Mouse (Mus musculus) limb, embryonic 15.5 days (tissue): ENCODE measurements at regions not wholly inside any gene's neighbourhood (a gene's known extent, or its start where the extent isn't known, plus 50 kb on each side); places are given as distances from the start of the nearest gene placed in this dataset.

ENCODE experiments used
- ATAC-seq: fragments of 200-750 bp; cut with Nextera tagmentation; 2 replicates; pipeline ENCODE4 v1.8.0; 2017; ENCODE audit warnings: low read depth, moderate TSS enrichment; ENCODE audit not compliant: insufficient number of reproducible peaks, low FRiP score, low TSS enrichment
- H3K27ac ChIP-seq: fragments of 300-500 bp; sonication (generic); 2 replicates; pipeline ENCODE4 v1.5.1; 2015; ENCODE audit warnings: moderate library complexity, mild to moderate bottlenecking, inconsistent platforms
- H3K27me3 ChIP-seq: fragments of 300-500 bp; sonication (generic); 2 replicates; pipeline ENCODE4 v1.6.1; 2015; ENCODE audit warnings: inconsistent platforms
- H3K36me3 ChIP-seq: fragments of 300-500 bp; sonication (generic); 2 replicates; pipeline ENCODE4 v1.6.1; 2015; ENCODE audit warnings: inconsistent platforms
- H3K4me1 ChIP-seq: fragments of 300-500 bp; sonication (generic); 2 replicates; pipeline ENCODE4 v1.6.1; 2015; ENCODE audit warnings: inconsistent platforms
- H3K4me2 ChIP-seq: fragments of 300-500 bp; sonication (generic); 2 replicates; pipeline ENCODE4 v1.6.1; 2015; ENCODE audit warnings: mild to moderate bottlenecking, inconsistent platforms
- H3K4me3 ChIP-seq: fragments of 300-500 bp; sonication (generic); 2 replicates; pipeline ENCODE4 v1.5.1; 2015; ENCODE audit warnings: mild to moderate bottlenecking, inconsistent platforms
- H3K9ac ChIP-seq: fragments of 300-500 bp; sonication (generic); 2 replicates; pipeline ENCODE4 v1.6.1; 2015; ENCODE audit warnings: inconsistent platforms
- H3K9me3 ChIP-seq: fragments of 300-500 bp; sonication (generic); 2 replicates; pipeline ENCODE4 v1.6.1; 2016; ENCODE audit warnings: inconsistent platforms
- WGBS: fragments of 180-500 bp; shearing (Covaris S2); methylation state at CpG from one replicate; pipeline ENCODE4 v1.1.7; 2015; 5-methylcytosine and 5-hydroxymethylcytosine counted together

- 89% methylated on average over 2 of the region's 2 CpGs for WGBS
- Histone ChIP-seq H3K27me3 (no peaks in the 10 kb centered on the region), H3K4me2 (no peak overlapping the region), H3K36me3 (no peaks in the 10 kb centered on the region), H3K27ac (no peak overlapping the region), H3K4me3 (no peak overlapping the region), H3K4me1 (peaks cover under 1% of the 10 kb centered on the region; the same call in 1 of the 2 replicates), H3K9me3 (no peaks in the 10 kb centered on the region), H3K9ac (no peak overlapping the region)
- no peak for ATAC-seq
These were observed 117.9 kb upstream of the Tll1 start for GRCm38 (mm10) chr8:64323985-64324384.

DNA sequence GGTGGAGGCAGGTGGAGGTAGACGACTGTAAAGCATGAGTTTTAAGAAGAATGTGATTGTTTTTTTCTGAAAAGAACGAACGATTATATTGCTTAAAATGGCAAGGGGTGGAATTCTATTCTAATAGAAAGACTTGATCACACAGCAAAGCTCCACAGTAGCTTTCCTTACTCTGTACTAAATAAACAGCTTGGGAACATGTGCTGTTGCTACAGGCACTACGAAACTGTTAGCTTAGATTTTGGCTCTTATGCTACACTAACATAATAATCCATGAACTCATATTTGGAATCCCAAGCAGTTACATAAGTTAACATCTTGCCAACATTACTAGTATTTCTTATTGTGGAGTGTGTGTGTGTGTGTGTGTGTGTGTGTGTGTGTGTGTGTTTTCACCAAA, 114.3 kb upstream of the Tll1 start:
- ATAC-seq = no peak
- Histone ChIP-seq H3K4me1 (peaks cover 6% of the 10 kb centered on the region; the same call in 1 of the 2 replicates), H3K9me3 (no peaks in the 10 kb centered on the region), H3K36me3 (no peaks in the 10 kb centered on the region), H3K9ac (no peak overlapping the region), H3K4me2 (no peak overlapping the region), H3K4me3 (no peak overlapping the region), H3K27me3 (no peaks in the 10 kb centered on the region), H3K27ac (no peak overlapping the region)
- 66% methylated on average over 4 of the region's 4 CpGs for WGBS

GRCm38 (mm10) chr8:64319220-64319820, 113.2 kb upstream of the Tll1 start:
- Histone ChIP-seq H3K9me3 (0 out of 2 replicates have a peak, but pooled peaks cover under 1% of the 10 kb centered on the region), H3K27ac (no peak overlapping the region), H3K27me3 (no peaks in the 10 kb centered on the region), H3K9ac (no peak overlapping the region), H3K4me1 (peaks cover 6% of the 10 kb centered on the region; the same call in 1 of the 2 replicates), H3K4me3 (no peak overlapping the region), H3K4me2 (no peak overlapping the region), H3K36me3 (no peaks in the 10 kb centered on the region)
- WGBS = 58% methylated on average over 6 of the region's 6 CpGs
- ATAC-seq = no peak

DNA sequence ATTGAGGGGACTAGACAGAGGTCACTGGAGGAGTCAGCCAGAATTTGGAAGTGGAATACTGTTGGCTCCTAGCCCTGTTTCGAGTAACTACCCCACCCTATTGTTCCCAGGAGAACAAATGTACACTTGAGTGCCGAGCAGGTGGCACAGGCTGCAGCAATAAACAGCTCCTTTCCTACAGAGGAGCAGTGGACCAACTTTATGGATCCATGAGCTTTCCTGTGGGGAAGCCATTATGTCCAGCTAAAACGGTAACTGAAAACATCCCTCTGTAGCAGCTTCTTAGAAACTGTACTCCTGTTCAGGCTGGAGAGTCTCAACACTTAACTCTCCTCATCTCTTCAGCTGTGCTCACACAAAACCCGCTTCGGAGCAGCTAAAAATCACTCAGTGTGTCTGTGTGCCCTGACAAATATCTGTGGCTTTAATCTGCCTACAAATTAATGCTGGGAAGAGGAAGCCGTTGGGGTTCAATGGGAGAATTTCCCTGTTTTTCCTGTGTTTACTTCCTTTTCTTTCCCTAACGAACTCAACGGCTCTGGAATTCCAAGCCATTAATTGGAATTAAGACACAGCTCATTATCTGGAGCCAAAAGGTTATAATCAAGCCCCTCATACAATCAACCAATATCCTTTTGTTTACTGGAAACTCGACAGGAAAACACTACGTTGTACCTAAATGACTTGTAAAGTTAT, 112.6 kb upstream of the Tll1 start:
- WGBS = 23% methylated on average over 10 of the region's 10 CpGs
- no peak for ATAC-seq

GRCm38 (mm10) chr8:64317815-64318214, 111.7 kb upstream of the Tll1 start:
- Histone ChIP-seq H3K9me3 (0 out of 2 replicates have a peak, but pooled peaks cover 2% of the 10 kb centered on the region), H3K4me1 (peaks cover 6% of the 10 kb centered on the region; the same call in 1 of the 2 replicates), H3K4me3 (no peak overlapping the region), H3K4me2 (no peak overlapping the region), H3K27ac (no peak overlapping the region), H3K36me3 (no peaks in the 10 kb centered on the region), H3K27me3 (no peaks in the 10 kb centered on the region), H3K9ac (no peak overlapping the region)
- no peak for ATAC-seq

More for the DNA sequence above, 112.6 kb upstream of the Tll1 start:
- H3K36me3 ChIP-seq = no peaks in the 10 kb centered on the region
- peaks cover 6% of the 10 kb centered on the region; the same call in 1 of the 2 replicates for H3K4me1 ChIP-seq
- no peak overlapping the region for H3K4me3 ChIP-seq
- H3K4me2 ChIP-seq = no peak overlapping the region
- H3K27ac ChIP-seq = no peak overlapping the region
- H3K9ac ChIP-seq = no peak overlapping the region
- 0 out of 2 replicates have a peak, but pooled peaks cover 2% of the 10 kb centered on the region for H3K9me3 ChIP-seq
- no peaks in the 10 kb centered on the region for H3K27me3 ChIP-seq

GRCm38 (mm10) chr8:64307995-64308394, 101.9 kb upstream of the Tll1 start:
- 95% methylated on average over 1 of the region's 1 CpGs for WGBS
- Histone ChIP-seq H3K27me3 (no peaks in the 10 kb centered on the region), H3K36me3 (no peaks in the 10 kb centered on the region), H3K9me3 (no peaks in the 10 kb centered on the region), H3K9ac (no peak overlapping the region), H3K4me3 (no peak overlapping the region), H3K4me1 (no peaks in the 10 kb centered on the region), H3K4me2 (no peak overlapping the region), H3K27ac (no peak overlapping the region)
- ATAC-seq = no peak

- H3K4me3 ChIP-seq = no peak overlapping the region
- WGBS = 88% methylated on average over 6 of the region's 6 CpGs
- H3K36me3 ChIP-seq = no peaks in the 10 kb centered on the region
- H3K27ac ChIP-seq = no peak overlapping the region
- H3K4me2 ChIP-seq = no peak overlapping the region
- no peak for ATAC-seq
- H3K27me3 ChIP-seq = no peaks in the 10 kb centered on the region
- H3K9ac ChIP-seq = no peak overlapping the region
- no peaks in the 10 kb centered on the region for H3K9me3 ChIP-seq
- no peaks in the 10 kb centered on the region for H3K4me1 ChIP-seq
These were observed 76.7 kb upstream of the Tll1 start for GRCm38 (mm10) chr8:64282806-64283205.

GRCm38 (mm10) chr8:64281598-64281997, 75.5 kb upstream of the Tll1 start:
- Histone ChIP-seq H3K27me3 (no peaks in the 10 kb centered on the region), H3K9ac (no peak overlapping the region), H3K27ac (no peak overlapping the region), H3K4me1 (no peaks in the 10 kb centered on the region), H3K4me3 (no peak overlapping the region), H3K36me3 (no peaks in the 10 kb centered on the region), H3K9me3 (no peaks in the 10 kb centered on the region), H3K4me2 (no peak overlapping the region)
- WGBS = 36% methylated on average over 3 of the region's 3 CpGs
- ATAC-seq = no peak

DNA sequence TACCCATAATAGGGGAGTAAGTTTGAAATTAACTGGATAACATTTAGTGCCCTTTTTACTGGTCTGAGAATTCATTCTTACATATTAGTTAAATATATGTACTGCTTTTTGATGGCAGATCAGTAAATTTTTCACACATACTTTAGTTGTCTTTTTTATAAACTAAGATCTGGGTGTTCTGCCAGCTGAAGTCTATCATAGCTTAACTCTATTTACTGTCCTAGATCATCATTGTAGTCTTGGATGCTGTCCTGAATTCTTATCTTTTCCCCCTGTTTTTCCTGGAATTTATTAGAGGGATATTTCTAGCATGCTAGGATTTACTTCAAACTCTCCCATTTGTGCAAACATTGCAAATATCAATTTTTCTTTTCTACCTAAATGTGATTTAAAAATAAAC, 74.3 kb upstream of the Tll1 start:
- Histone ChIP-seq H3K4me3 (no peak overlapping the region), H3K9ac (no peak overlapping the region), H3K36me3 (no peaks in the 10 kb centered on the region), H3K4me1 (no peaks in the 10 kb centered on the region), H3K27ac (no peak overlapping the region), H3K27me3 (no peaks in the 10 kb centered on the region), H3K9me3 (no peaks in the 10 kb centered on the region), H3K4me2 (no peak overlapping the region)
- no peak for ATAC-seq

GRCm38 (mm10) chr8:64276058-64276457, 70.0 kb upstream of the Tll1 start:
- WGBS = 70% methylated on average over 6 of the region's 6 CpGs
- Histone ChIP-seq H3K9me3 (no peaks in the 10 kb centered on the region), H3K9ac (no peak overlapping the region), H3K4me1 (no peaks in the 10 kb centered on the region), H3K4me3 (no peak overlapping the region), H3K27ac (no peak overlapping the region), H3K36me3 (no peaks in the 10 kb centered on the region), H3K27me3 (no peaks in the 10 kb centered on the region), H3K4me2 (no peak overlapping the region)
- no peak for ATAC-seq

DNA sequence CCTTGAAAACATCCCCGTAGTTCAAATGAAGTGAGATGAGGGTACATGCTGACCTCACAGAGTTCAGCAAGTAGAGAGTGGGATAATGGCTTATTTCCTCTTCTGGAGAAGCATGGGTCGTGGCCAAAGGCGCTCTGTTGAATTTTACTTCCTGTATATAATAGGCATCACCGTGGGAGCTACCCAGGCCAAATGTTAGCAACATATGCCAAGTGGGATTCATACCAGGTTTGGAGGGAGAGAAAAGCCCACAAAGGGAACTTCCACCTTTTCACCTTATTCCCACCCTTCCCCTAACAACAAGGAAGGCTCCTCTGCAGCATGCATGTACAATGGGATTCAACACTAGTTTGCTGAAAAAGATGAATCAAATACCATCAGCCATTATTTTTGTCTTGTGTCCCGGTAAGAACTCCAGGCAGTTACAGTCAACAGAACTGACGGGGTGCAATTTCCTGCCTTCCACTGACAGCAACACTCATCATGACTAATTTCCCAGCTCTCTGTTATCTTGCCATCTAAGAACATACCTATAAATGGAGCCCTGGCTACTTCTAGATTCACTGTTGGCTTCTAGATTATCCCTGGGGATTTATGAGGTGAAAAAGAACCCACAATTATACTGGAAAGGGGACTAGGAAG, 59.4 kb upstream of the Tll1 start:
- WGBS = 48% methylated on average over 6 of the region's 6 CpGs
- no peaks in the 10 kb centered on the region for H3K27me3 ChIP-seq
- no peak overlapping the region for H3K9ac ChIP-seq
- no peak overlapping the region for H3K4me2 ChIP-seq
- H3K4me3 ChIP-seq = no peak overlapping the region
- H3K9me3 ChIP-seq = no peaks in the 10 kb centered on the region
- no peak for ATAC-seq
- H3K36me3 ChIP-seq = no peaks in the 10 kb centered on the region
- H3K4me1 ChIP-seq = no peaks in the 10 kb centered on the region
- no peak overlapping the region for H3K27ac ChIP-seq
